Mouse (Mus musculus): Measurements from ENCODE around the gene Kpna7.
"Not testable (repeated sequence)": the region's sequence is repeated elsewhere in the genome, so short reads cannot be mapped to it uniquely, and the experiment has no call there.

The Kpna7 gene

DNA sequence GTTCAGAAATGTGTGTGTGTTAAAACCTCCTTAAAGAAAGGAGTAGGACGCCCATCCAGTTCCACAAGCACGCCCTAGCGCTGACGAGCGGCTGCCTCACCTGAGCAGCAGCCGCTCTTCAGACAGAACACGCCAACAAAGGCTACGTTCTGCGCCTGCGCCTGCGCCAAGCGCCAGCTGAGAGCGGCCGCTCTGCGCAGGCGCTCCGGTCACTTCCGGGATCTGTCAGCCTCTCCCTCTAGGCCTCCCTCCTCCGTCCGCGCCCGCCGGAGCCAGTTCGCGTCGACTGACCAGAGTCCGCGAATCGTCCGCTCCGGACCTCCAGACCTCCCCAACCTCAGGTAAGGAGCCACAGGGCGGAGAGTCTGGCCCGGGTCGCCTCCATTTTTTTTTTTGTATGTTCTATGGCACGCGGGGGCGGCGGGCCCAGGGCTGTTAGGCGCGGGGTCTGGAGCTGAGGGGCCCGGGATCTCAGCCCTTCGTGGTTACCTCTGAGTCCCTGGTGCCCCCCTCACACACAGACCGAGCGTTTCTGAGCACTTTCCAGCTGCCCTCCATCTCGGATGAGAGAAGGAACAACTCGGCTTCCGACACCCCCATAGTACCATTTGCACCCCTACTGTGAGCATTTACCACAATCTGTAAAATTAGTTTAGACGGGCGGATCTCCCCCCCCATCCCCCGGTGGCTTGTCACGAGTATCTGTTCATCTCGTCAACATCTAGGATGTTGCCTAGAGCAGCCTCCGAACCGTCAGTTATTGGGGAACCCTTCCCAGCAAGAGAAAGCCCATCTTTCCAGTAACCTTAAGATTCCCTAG, at the start of gene Kpna7, which contains the start of gene Arpc1a:
TSS of gene Kpna7 (minus strand) at position 399 of the 820 bp plus-strand sequence.
TSS of gene Arpc1a (plus strand) at position 199 of the 820 bp plus-strand sequence.
- peak; percentile 92 for DNase-seq

DNA sequence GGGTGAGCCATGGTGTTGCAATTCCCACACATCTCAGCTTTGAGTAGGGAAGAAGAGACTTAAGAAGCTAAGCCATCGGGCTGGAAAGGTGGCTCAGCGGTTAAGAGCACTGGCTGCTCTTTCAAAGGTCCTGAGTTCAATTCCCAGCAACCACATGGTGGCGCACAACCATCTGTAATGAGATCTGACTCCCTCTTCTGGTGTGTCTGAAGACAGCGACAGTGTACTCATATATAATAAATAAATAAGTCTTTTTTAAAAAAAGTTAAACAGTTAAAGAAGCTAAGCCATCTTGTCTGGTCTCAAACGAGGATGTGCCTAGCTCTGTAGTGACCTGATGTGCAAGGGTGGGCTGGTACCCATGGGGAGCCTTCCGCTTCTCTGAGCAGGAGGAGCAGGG, 49.4 kb upstream of the Kpna7 start:
- not testable (repeated sequence) for DNase-seq

DNA sequence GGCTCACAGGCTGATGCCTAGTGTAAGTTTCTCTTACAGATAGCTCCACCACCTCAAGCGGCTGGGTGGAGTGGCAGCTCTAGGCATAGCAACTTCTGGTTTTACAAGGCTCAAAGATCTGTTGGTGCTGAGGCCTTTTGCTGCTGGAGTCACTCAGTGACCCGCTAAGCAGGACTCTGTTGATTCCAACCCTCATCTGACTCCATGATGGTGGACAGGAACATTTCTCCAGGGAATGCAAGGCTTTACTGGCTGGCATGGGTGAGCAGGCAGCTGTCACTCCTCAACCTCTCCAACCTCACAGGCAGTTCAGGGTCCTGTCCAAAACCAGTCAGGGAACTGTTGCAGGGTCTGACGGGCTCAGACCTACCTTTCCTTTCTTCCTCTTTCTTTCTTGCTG, 47.2 kb upstream of the Kpna7 start:
- no peak for DNase-seq

DNA sequence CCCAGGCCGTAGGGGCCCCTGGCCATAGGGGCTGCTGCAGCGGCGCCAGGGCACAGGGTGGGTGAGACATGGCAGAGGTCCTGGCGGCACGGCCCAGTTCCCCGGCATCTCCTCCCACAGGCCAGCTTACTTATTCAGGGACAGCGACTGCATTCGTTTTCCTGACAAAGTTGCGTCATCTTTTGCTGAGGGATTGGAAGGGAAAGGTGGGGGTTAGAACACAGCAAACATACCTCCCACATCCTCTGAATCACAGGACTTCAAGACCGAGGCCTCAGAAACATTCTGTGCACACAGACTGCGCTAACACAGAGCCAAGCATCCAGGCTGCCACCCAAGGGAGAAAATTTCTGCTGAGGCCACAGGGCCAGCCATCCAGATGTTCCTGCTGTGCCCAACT, 46.4 kb upstream of the Kpna7 start:
- DNase-seq: no peak

DNA sequence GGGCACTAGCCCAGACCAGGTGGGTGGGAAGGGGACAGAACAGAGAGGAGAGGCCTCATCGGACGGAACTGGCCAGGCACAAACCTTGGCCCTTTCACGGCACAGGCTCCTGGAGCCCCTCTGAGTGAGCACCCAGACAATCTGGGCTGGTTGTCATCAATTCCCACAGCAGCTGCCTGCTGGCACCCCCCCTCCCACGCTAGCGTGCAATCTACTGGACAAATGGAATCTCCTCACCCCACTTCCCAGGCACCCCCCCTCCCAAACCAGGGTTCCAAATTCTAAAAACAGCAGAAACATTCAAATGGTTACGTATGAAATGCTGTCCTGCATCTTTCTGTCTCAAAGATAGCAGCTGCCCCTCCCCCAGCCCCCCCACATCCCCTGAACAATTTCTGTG, 45.9 kb upstream of the Kpna7 start:
- DNase-seq: not testable (repeated sequence)

DNA sequence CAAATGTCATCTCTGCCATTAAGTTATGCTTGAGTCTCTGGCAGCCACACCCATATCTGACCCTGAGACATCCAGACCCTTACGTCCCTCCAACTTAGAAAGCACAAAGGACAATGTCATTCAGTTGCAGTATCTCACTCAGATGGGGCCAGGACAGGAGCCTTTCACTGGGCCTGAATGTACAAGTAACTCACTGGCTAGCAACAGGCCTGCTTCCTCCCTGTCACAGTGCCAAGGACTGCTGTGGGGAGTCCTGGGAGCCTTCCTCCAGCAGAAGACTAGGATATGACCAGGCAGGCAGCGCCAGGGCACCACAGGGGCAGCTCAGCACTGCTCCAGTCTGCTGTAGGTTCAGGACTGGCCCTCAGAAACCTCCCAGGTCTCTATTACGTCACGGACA, 45.3 kb upstream of the Kpna7 start:
- DNase-seq: no peak

DNA sequence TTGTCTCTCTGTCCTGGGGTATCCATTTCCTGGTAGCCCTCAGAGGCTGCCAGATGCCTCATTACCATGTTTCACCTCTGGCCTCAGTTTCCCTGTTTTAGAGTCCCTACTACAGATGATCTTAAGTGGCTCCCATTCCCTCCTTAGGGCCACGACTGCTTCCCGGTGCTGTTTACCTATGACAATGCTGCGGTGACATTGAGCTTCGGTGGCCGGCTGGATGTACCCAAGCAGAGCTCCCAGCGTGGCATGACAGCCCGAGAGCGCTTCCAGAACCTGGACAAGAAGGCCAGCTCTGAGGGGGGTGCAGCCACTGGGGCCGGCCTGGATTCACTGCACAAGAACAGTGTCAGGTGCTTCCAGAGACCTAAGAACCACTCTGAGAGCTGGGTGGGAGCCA, 42.8 kb upstream of the Kpna7 start:
- no peak for DNase-seq

DNA sequence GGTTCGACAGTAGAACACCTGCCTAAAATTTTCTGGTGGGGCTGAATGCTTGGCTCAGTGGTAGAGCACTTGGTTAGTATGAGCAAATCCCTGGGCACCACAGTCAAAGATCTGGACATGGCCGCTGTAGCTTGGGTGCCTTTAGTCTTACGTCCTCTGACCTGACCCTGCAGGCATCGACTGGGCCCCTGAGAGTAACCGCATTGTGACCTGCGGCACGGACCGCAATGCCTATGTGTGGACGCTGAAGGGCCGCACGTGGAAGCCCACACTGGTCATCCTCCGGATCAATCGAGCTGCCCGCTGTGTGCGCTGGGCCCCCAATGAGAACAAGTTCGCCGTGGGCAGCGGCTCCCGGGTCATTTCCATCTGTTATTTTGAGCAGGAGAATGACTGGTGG, 39.6 kb upstream of the Kpna7 start:
- no peak for DNase-seq

DNA sequence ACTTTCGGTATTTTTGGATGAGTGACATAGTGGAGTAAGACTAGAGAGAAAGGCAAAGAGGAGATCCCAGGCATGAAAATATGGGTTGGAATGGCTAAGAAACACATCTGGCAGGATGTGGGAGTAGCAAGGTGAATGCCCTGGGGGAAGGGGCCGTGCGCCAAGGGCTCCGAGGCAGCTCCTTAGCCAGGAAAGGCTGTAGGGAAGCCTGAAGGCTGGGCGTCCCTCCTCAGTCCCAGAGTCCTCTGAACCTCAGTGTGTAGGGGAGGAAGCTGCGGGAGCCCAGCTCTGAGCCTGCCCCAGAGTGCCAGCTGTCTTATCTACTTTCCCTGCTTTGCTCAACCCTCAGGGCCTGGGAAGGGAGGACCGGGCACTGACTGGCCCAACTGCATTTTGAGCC, 37.1 kb upstream of the Kpna7 start:
- no peak for DNase-seq

DNA sequence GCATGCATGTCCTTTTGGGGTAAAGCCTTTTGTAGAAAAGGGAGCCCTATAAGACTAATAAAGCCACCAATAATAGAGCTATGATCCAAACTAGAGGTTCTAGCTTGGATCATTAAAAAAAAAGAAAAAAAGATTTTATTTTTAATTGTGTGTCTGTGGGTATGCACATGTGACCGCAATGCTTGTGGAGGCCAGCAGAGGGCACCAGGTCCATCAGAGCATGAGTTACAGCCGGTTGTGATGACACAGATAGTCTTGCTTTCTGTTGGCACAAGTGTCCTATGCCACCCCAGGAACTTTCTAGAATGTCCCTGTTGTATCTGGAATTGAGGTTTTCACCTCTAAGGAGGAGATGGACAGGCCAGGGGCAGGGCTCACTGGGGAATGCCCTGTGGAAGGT, 35.6 kb upstream of the Kpna7 start:
- DNase-seq: no peak

DNA sequence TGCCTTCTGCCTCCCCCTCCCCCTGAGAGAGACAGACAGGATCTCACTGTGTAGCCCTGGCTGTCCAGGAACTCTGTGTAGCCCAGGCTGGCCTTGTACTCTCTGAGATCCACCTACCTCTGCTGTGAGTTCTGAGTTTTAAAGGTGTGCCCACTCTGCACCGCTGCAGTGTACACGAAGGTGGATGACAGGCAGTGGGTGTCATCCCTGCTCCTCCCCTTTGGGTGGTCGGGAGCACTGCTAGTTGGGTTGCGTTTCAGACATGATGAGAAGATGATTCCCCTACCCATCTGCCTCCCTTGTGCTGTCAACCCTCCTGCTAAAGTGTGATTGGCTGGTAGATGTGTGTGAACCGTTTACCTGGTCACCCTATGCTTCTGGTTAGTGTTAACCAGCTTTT, 34.6 kb upstream of the Kpna7 start:
- DNase-seq: no peak

DNA sequence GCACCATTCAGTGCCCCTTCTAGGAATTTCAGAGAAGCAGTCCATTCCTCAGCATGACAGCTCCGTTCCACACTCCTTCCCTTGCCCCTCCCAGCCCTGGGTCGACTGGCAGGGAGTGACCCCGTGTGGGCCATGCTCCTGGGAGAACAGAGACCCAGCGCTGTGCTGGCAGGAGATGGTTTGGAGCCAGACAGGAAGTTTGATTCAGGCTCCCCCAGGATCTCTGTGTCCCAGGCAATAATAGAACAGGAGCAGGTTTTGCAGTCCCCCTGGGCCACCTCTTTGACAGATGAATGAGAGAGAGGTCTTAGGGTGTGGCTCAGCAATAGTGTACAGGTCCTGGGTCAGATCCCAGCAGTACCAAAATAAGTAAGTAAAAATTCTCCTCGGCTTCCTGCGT, 34.2 kb upstream of the Kpna7 start:
- DNase-seq: no peak

DNA sequence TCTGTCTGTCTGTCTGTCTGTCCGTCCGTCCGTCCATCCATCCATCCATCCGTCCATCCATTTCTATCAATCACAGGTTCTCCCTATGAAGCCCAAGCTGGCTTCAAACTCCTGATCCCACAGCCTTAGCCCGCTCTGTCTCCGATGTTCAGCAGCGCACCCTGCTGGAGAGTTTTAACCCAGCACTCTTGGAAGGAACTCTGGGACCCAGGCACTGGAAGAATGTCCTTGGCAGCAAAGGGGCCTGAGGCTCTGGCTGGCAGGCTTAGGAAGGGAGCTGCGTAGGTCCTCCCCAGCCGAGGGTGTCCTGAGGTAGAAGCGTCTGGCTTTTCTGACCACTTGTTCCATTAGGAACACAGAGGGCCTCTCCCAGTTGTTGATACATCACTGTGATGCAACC, 33.1 kb upstream of the Kpna7 start:
- peak; percentile 70 for DNase-seq

DNA sequence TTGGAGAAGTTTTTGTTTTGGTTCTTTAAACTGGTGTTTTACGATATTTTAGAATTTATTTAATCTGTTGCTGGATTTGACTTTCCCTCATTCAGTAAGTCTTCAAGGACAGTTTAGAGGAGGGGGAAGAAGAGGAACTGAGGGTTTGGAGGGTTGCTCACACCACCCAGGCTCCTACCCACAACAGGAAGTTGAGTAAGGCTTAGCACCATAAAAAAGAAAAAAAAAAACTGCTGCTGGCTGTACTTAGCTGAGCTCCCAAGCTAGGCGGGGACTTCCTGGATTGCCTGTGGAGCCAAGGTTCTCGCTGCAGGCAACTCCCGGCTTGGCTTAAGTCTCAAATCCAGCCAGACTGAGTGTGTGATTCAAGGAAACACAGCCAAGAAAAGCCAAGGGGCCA, 32.5 kb upstream of the Kpna7 start:
- no peak for DNase-seq

DNA sequence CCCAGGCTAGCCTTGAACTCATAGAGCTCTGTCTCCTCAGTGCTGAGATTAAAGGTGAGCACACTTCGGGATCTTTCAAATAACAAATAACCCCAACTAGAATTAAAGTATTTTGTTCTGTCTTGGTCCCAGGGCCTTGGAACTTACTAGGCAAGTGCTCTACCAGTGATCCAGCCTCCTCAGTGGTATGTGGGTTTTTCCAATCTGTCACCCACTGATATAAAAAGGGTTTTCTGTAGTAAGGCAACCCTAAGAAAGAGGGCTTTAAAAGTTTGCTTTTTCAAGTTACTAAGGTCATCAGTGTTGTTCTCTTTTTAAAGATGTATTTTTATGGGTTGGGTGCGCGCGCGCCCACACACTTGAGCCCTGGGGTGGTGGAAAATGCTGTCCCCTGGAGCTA, 31.9 kb upstream of the Kpna7 start:
- DNase-seq: no peak

DNA sequence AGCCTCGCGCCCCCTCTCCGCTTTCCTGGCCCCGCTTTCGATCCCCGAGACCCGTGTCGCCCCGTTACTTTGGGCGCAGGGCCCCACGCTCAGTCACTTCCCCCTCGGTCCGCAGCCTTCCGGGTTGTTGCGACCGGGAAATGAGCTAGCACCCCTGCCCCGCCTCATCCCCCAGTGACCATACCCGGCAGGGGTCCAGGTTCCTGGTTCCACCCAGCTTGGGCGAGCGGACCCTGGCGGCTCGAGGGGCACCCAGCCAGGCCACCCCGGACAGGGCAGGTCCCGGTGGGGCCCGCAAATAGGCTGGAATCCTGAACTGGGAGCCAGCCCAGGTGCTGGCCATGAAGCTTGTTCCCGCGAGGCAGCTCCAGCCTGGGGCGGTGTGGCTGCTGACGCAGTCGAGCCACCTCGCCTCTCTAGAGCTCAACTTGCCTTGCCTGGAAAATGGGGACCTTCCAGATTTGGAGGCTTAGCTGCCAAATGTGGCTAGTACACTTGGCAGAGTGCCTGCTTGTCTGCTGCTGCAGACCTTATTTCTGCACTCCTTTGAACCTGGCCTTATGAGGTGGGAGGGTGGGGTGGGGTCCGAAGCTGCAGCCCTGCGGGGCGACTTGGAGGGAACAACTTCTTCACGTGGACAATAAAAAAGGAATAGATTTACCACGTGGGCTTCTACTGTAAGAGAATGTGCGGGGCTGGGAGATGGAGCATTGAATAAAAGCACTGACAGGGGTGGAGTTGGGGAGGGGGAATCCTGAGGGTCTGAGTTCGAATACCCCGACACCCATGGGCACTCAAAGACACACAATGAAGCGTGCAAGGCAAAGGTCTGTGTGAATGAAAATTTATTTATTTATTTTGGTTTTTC, 31.0 kb upstream of the Kpna7 start:
- peak; percentile 41 for DNase-seq

DNA sequence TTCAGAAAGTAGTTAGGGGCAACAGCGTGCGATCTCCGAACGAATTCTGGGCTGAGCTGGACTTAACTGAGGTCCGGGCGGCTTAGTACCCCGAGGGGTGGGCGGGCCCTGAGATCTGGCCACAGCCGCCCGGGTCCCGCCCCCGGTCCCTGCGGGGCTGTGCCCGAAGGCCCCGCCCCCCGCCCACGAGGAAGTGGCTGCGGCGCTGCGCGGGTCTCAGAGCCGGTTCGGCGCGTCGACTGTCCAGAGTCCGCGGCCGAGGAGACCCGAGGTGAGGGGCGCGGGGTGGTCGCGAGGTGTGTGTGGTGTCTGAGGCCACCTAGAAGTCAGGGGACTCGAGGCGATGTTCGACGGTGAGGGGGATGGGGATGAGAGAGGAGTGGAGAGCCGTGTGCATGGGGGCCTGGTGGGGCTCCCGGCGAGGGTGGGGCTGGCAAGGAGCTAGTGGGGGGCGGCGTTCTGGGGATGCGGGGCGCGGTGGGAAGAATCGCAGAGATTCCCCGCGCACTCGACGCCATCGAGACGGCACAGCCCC, 30.3 kb upstream of the Kpna7 start, which contains the start of gene Arpc1b:
TSS of gene Arpc1b (plus strand) at position 145 of the 535 bp plus-strand sequence.
- peak; percentile 46 for DNase-seq

DNA sequence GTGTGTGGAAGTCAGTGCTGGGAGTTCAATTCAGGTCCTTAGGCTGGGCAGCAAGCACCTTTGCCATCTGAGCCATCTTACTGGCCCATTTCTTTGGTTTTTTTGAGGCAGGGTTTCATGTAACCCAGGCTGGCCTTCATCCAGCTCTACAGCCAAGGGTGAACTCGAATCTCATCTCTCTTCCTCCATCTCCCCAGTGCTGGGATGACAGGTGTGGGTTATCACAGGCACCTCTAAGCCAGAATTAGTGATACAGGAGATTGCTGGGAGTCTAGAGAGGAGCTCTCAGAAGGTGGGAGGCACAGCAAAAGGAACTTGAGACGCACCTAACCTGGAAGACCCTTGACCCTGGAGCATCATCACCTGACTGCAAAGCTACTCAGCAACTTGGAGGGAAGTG, 29.6 kb upstream of the Kpna7 start:
- no peak for DNase-seq

DNA sequence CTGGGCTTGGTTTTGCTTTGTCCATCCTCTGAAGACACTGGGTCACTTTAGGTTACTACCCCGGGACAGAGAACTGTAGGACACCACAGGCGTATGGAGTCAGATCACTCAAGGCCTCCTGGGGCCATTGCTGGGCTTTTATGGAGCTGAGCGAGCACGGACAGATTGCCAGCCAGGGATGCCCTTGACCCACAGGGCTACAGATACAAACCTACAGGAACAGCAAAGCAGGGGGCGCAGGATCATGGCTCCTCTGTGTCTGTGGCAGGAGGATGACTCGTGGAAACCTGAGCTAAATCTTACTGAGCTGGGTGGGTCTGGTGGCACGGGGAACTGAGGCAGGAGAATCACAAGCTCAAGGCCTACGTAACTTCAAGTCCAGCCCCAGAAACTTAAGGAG, 28.7 kb upstream of the Kpna7 start:
- no peak for DNase-seq

DNA sequence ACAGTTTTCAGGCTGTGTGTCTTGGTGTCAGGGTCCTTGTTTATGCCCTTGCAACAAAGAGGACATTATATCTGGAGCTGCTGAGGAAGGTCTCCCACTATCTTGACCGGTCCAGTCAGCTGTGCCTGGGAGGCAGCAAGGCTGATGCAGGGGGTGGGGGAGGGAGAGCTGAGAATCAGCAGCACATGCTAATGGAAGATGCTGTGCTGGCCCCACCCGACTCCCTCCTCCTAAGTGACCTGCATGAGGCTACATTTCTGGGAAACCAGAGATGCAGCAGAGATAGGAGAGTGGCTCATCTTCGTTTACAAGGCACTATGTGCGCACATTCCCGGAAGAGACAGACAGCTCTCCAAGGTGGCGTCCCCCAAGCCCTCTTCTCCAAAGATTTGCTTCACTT, 26.6 kb upstream of the Kpna7 start:
- DNase-seq: no peak

DNA sequence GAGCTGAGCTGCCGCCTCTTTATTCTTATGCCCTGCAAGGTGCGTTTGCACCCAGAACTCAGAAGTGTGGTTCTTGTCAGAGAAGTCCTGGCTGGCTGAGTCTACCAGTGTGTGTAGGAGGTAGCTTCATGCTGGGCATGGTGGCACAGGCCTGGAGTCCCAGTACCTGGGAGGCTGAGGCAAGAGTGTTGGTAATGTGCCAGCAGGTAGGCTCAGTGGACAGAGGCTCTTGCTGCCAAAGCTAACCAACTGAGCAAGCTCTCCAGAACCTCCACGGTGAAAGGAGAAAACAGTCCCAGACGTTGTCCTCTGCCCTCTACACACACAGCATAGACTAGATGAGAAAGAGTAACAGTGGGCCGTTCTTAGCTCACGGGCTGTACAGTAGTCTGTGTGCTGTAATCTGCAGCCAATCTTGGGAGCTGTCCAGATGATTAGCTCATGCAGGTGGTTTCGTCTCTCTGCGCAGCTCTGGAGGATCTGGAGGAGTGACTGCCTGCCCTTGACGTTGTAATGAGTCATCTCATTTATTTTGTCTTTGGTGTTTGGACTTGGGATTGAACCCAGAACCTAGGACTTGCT, 22.0 kb upstream of the Kpna7 start:
- DNase-seq: no peak

DNA sequence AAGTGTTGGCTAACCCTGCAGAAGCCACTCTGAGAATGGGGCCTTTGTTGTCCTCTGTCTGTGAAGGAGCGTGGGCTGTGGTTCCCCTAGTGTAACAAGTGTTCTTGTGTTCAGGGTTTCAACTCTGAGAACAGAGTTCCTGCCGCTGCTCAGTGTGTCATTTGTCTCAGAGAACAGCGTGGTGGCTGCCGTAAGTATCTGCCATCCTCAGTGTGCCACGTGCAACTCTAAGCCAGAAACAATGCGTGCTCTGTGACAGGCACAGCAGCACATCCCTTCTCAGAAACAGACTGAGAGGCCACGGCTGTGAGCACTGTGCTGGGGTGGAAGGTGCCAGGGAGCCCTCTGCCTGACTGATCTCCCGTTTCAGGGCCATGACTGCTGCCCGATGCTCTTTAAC, 20.5 kb upstream of the Kpna7 start:
- DNase-seq: no peak

DNA sequence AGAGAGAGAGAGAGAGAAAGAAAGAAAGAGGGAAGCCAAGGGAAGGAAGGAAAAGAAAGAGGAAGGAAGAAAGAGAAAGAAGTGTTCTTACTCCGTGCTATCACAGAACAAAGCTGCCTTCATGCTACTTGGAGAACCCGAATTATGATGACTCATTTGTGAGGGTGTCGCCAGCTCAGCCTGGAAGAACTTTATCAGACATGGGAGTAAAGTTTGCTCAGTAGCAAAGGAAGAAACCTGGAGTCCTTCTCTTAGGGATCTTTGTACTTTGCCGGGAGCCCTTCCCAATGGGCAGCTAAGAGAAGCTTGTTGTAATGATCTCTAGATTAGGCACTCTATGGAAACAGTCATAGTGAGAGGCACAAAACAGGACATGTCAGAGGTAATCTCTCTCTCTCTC, 18.9 kb upstream of the Kpna7 start:
- DNase-seq: no peak

Measured in right cerebral cortex, postnatal 14 days (tissue).